Mouse (Mus musculus) embryonic fibroblast, embryonic 13.5 days (primary cell): ENCODE data around the gene Ankar.

ENCODE experiments used
- CTCF ChIP-seq: IDR thresholded peaks from 2 replicates; pipeline ENCODE4 v1.5.1; 2011; ENCODE audit warnings: mild to moderate bottlenecking, control low read depth, low read length, moderate library complexity, borderline replicate concordance; ENCODE audit not compliant: insufficient read depth
- POLR2A ChIP-seq: IDR thresholded peaks from 2 replicates; pipeline ENCODE4 v1.6.1; 2011; ENCODE audit warnings: low read depth, mild to moderate bottlenecking, control low read depth, low read length, moderate library complexity

GRCm38 (mm10) chr1:72746382-72746781 is 46.0 kb upstream of the Ankar start:
- TF ChIP-seq CTCF, result no peak
- no peak for TF ChIP-seq POLR2A
